Mouse (Mus musculus) liver, adult 2 months (tissue): ENCODE results near the gene Tnik.

ENCODE experiments used
- CTCF ChIP-seq: fragments of 200-500 bp; IDR thresholded peaks from 2 replicates; pipeline ENCODE4 v1.5.1; 2011; ENCODE audit warnings: low read depth, low read length, control low read depth
- POLR2A ChIP-seq: fragments of 200-500 bp; IDR thresholded peaks from 2 replicates; pipeline ENCODE4 v1.6.1; 2011; ENCODE audit warnings: low read length, control low read depth; ENCODE audit not compliant: insufficient read depth; ENCODE audit errors: extremely low read depth

GRCm38 (mm10) chr3:28682411-28682810, 419.4 kb downstream of the Tnik start:
- TF ChIP-seq CTCF = no peak
- TF ChIP-seq POLR2A = no peak
